Mouse (Mus musculus): ENCODE results near the gene Ttf1. TPM values are rescaled to one million over a fixed set of nuclear protein-coding genes. Genes with fewer than 3 reads are reported as not detected.
"Not testable (repeated sequence)": the region's sequence is repeated elsewhere in the genome, so short reads cannot be mapped to it uniquely, and the experiment has no call there.

Ttf1 gene
- polyA plus RNA-seq, 1 experiment from 2014 or later = 10.2 TPM

GRCm38 (mm10) chr2:29075331-29076070 is 15.4 kb downstream of the Ttf1 start:
- Histone ChIP-seq H3K4me3 (no peak overlapping the region), H3K27me3 (ENCODE audit: insufficient read depth, poor library complexity, severe bottlenecking) (no peaks in the 10 kb centered on the region), H3K36me3 (peaks cover 98% of the 10 kb centered on the region), H3K27ac (no peak overlapping the region), H3K9me3 (no peaks in the 10 kb centered on the region), H3K4me1 (replicated peaks) (no peaks in the 10 kb centered on the region)
- WGBS = 93% methylated on average over 11 of the region's 11 CpGs
- no peak for DNase-seq (ENCODE audit: low spot score)

DNA sequence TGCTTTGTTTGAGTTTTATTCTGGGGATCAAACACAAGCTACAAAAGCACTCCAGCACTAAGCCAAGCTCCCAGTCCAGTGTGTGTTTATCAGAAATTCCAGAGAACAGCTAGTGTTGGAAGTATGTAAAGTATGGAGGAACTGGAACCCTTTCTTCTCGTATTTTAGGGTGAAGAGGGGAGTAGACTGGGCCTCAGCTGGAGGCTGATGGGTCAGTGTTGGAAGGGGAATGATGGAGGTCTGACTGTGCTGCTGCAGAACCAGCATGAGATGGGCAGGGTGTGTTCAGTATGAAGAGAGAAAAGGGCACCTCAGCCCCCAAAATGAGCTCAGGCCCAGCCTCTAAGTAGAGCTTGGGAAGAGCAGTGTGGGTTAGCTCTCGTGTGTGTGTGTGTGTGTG is 16.2 kb downstream of the Ttf1 start:
- 84% methylated on average over 2 of the region's 2 CpGs for WGBS
- H3K27me3 ChIP-seq (ENCODE audit: insufficient read depth, poor library complexity, severe bottlenecking) = no peaks in the 10 kb centered on the region
- H3K4me1 ChIP-seq (replicated peaks) = no peaks in the 10 kb centered on the region
- no peak overlapping the region for H3K4me3 ChIP-seq
- peaks cover 98% of the 10 kb centered on the region for H3K36me3 ChIP-seq
- no peak overlapping the region for H3K27ac ChIP-seq
- DNase-seq (ENCODE audit: low spot score) = no peak
- no peaks in the 10 kb centered on the region for H3K9me3 ChIP-seq

DNA sequence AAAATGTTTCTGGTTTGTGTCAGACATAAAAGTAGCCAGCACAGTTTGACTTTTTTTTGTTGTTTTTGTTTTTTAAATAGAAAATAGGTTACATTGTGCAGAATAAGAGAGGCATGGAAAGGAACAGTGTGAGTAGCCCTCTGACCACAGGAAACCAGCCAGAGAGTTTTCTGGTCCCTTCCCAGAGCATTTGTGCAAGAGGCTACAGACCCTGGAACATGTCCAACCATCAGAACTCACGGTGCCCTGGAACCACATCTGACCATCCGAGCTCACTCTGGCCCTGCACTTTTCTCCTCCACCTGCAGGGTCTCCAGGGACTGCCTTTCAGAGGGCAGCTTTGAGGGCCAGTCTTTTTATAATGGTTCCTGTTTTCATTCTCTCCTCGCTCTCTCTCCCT is 21.9 kb downstream of the Ttf1 start:
- H3K9me3 ChIP-seq = no peaks in the 10 kb centered on the region
- no peaks in the 10 kb centered on the region for H3K4me1 ChIP-seq (replicated peaks)
- no peak overlapping the region for H3K27ac ChIP-seq
- H3K4me3 ChIP-seq = no peak overlapping the region
- peaks cover 96% of the 10 kb centered on the region for H3K36me3 ChIP-seq
- WGBS = 72% methylated on average over 3 of the region's 3 CpGs
- no peaks in the 10 kb centered on the region for H3K27me3 ChIP-seq (ENCODE audit: insufficient read depth, poor library complexity, severe bottlenecking)
- DNase-seq (ENCODE audit: low spot score) = no peak

GRCm38 (mm10) chr2:29086026-29086425 is 26.0 kb downstream of the Ttf1 start:
- no peaks in the 10 kb centered on the region for H3K27me3 ChIP-seq (ENCODE audit: insufficient read depth, poor library complexity, severe bottlenecking)
- no peak for DNase-seq (ENCODE audit: low spot score)
- no peaks in the 10 kb centered on the region for H3K9me3 ChIP-seq
- no peak overlapping the region for H3K27ac ChIP-seq
- H3K4me3 ChIP-seq = no peak overlapping the region
- no peaks in the 10 kb centered on the region for H3K4me1 ChIP-seq (replicated peaks)
- 95% methylated on average over 7 of the region's 7 CpGs for WGBS
- peaks cover 68% of the 10 kb centered on the region for H3K36me3 ChIP-seq

DNA sequence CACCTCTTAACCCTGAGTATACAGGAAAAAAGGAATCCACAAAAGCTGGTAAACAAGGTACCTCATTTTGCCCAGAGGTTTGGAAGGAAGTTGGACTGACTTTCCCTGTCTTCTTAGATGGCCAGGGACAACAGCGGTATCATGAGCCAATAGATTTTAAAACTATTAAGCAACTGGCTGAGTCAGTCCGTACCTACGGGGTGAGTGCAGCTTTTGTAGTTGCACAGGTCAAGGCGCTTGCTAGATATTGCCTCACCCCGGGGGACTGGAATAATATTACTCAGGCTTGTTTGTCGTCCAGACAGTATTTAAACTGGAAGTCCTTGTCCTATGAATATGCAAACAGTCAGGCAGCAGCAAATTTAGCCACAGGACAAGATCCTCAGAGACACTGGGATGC is 29.2 kb downstream of the Ttf1 start:
- H3K27ac ChIP-seq; H3K4me1 ChIP-seq (replicated peaks); H3K27me3 ChIP-seq (ENCODE audit: insufficient read depth, poor library complexity, severe bottlenecking); H3K9me3 ChIP-seq; DNase-seq (ENCODE audit: low spot score); H3K4me3 ChIP-seq: not testable (repeated sequence)
- WGBS = 86% methylated on average over 6 of the region's 6 CpGs
- peaks cover 36% of the 10 kb centered on the region for H3K36me3 ChIP-seq

- H3K9me3 ChIP-seq = no peaks in the 10 kb centered on the region
- H3K4me3 ChIP-seq = no peak overlapping the region
- H3K4me1 ChIP-seq (replicated peaks) = no peaks in the 10 kb centered on the region
- no peak for DNase-seq (ENCODE audit: low spot score)
- WGBS = 93% methylated on average over 8 of the region's 8 CpGs
- no peaks in the 10 kb centered on the region for H3K36me3 ChIP-seq
- no peak overlapping the region for H3K27ac ChIP-seq
- H3K27me3 ChIP-seq (ENCODE audit: insufficient read depth, poor library complexity, severe bottlenecking) = no peaks in the 10 kb centered on the region
These were observed 35.6 kb downstream of the Ttf1 start for GRCm38 (mm10) chr2:29095674-29096073.

DNA sequence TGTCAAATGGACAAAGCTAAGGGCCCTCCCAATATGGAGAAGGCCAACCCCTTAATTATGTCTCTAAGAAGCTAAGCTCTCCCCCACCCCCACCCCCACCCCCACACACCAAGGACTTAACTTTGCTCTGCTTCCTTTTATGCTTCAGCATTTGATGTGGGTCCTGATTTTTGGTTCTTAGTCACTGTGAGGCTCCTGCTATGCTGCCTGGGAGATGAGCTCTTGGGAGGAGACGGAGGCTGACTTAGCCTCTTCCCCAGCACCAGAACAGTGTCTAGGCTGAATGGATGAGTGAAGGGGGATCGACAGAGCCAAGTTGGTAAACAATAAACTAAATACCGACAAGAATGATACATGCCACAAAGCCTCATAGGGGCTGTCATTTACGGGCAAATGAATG is 36.7 kb downstream of the Ttf1 start:
- Histone ChIP-seq H3K36me3 (no peaks in the 10 kb centered on the region), H3K4me3 (no peak overlapping the region), H3K27me3 (ENCODE audit: insufficient read depth, poor library complexity, severe bottlenecking) (no peaks in the 10 kb centered on the region), H3K27ac (no peak overlapping the region), H3K4me1 (replicated peaks) (no peaks in the 10 kb centered on the region), H3K9me3 (no peaks in the 10 kb centered on the region)
- WGBS = 66% methylated on average over 4 of the region's 4 CpGs
- DNase-seq (ENCODE audit: low spot score) = no peak

GRCm38 (mm10) chr2:29097465-29097864 is 37.4 kb downstream of the Ttf1 start:
- 85% methylated on average over 3 of the region's 3 CpGs for WGBS
- Histone ChIP-seq H3K36me3 (no peaks in the 10 kb centered on the region), H3K27ac (no peak overlapping the region), H3K4me1 (replicated peaks) (no peaks in the 10 kb centered on the region), H3K9me3 (no peaks in the 10 kb centered on the region), H3K4me3 (no peak overlapping the region), H3K27me3 (ENCODE audit: insufficient read depth, poor library complexity, severe bottlenecking) (no peaks in the 10 kb centered on the region)
- DNase-seq (ENCODE audit: low spot score) = no peak

- H3K27ac ChIP-seq; H3K27me3 ChIP-seq (ENCODE audit: insufficient read depth, poor library complexity, severe bottlenecking); H3K9me3 ChIP-seq; DNase-seq (ENCODE audit: low spot score); H3K4me3 ChIP-seq; H3K4me1 ChIP-seq (replicated peaks); H3K36me3 ChIP-seq: not testable (repeated sequence)
- WGBS = 88% methylated on average over 5 of the region's 5 CpGs
These were observed 37.9 kb downstream of the Ttf1 start for GRCm38 (mm10) chr2:29097955-29098354.

GRCm38 (mm10) chr2:29098786-29099185 is 38.7 kb downstream of the Ttf1 start:
- H3K9me3 ChIP-seq = no peaks in the 10 kb centered on the region
- H3K4me1 ChIP-seq (replicated peaks) = no peaks in the 10 kb centered on the region
- no peaks in the 10 kb centered on the region for H3K27me3 ChIP-seq (ENCODE audit: insufficient read depth, poor library complexity, severe bottlenecking)
- no peak for DNase-seq (ENCODE audit: low spot score)
- WGBS = 81% methylated on average over 8 of the region's 8 CpGs
- no peak overlapping the region for H3K4me3 ChIP-seq
- no peak overlapping the region for H3K27ac ChIP-seq
- no peaks in the 10 kb centered on the region for H3K36me3 ChIP-seq

- Histone ChIP-seq H3K4me3 (no peak overlapping the region), H3K27me3 (ENCODE audit: insufficient read depth, poor library complexity, severe bottlenecking) (no peaks in the 10 kb centered on the region), H3K9me3 (no peaks in the 10 kb centered on the region), H3K4me1 (replicated peaks) (no peaks in the 10 kb centered on the region), H3K36me3 (no peaks in the 10 kb centered on the region), H3K27ac (no peak overlapping the region)
- WGBS = 89% methylated on average over 14 of the region's 14 CpGs
- DNase-seq (ENCODE audit: low spot score) = no peak
These were observed 39.6 kb downstream of the Ttf1 start for GRCm38 (mm10) chr2:29099646-29100045.

DNA sequence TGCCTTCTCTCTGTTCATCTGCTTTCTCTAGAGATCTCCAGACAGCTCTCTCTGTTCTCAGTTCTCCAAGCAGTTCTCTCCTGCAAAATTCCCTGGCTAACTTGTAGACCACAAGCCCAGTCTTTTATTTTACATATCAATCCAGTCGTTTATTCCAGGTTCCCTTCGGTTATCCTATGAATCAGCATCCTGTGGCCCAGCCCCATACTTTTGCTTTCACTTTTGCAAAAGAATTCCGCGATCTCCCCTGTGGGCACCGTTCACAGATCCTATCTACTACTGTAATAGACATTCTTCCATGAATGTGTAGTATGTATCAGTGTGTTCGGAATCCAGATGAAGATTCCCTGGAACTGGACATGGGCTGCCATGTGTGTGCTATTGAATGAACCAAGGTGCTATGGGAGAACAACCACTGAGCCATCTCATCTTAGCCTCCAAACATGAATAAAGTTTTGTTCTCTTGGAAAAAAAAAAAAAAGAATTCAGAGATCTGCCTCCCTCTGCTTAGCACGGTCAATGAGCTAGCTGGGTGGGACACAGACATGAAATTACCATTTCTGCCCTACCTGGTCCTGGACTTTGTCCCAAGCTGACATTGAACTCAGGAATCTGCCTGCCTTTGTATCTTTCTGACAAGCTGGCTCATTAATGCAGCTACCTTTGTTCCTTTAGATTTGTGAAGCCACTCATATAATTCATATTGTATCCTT is 40.9 kb downstream of the Ttf1 start:
- Histone ChIP-seq H3K27ac (no peak overlapping the region), H3K4me1 (replicated peaks) (no peaks in the 10 kb centered on the region), H3K4me3 (no peak overlapping the region), H3K9me3 (no peaks in the 10 kb centered on the region), H3K36me3 (no peaks in the 10 kb centered on the region), H3K27me3 (ENCODE audit: insufficient read depth, poor library complexity, severe bottlenecking) (no peaks in the 10 kb centered on the region)
- no peak for DNase-seq (ENCODE audit: low spot score)
- 78% methylated on average over 7 of the region's 7 CpGs for WGBS

DNA sequence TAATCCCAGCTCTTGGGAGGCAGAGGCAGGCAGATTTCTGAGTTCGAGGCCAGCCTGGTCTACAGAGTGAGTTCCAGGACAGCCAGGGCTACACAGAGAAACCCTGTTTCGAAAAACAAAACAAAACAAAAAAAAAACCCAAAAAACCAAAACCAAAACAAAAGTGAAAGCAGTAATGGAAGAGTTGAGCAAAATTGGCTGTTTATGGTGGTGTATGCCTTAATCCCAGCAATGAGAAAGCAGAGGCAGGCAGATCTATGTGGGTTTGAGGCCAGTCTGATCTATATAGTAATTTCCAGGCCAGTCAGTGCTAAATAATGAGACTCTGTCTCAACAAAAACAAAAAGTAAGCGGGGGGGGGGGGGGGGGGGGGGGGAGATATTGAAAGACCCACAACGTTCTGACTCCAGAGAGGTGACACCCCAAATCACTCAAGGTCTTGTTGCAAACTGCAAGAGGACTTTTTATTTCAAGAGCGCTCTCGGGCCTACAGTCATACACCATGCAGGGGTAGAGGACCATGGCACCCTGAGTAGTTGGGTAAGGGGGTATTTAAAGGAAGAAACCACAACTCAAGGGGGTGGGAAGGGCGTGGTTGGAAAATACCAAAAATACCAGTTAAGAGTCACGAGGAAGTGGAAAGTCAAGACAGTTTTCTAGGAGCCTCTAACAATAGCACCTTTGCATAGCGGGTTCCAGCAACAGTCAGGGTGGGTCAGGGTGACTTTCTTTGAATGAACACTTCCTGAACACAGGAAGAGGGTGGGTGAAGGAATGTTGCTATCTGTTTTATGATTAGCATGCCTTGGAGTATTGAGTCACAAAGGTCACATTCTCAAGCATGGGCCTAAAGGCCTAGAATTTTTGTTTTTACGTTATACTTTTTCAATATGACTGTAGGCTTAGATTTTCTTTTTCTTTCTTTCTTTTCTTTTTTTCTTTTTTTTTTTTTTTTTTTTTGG is 42.6 kb downstream of the Ttf1 start:
- not testable (repeated sequence) for DNase-seq (ENCODE audit: low spot score); H3K4me1 ChIP-seq (replicated peaks); H3K36me3 ChIP-seq; H3K9me3 ChIP-seq; H3K27me3 ChIP-seq (ENCODE audit: insufficient read depth, poor library complexity, severe bottlenecking); H3K27ac ChIP-seq; H3K4me3 ChIP-seq
- 90% methylated on average over 9 of the region's 10 CpGs for WGBS

All from hindbrain, embryonic 10.5 days (tissue).